Mouse (Mus musculus) adrenal gland, postnatal 4 days (tissue): ENCODE measurements at regions not wholly inside any gene's neighbourhood (a gene's known extent, or its start where the extent isn't known, plus 50 kb on each side); places are given as distances from the start of the nearest gene placed in this dataset.

ENCODE experiments used
- DNase-seq, 2 experiments: peaks; one replicate each; pipeline ENCODE4 v3.0.0; 2021 to 2022; ENCODE audit warnings: low spot score in 2 of 2, mixed read lengths in 2 of 2

DNA sequence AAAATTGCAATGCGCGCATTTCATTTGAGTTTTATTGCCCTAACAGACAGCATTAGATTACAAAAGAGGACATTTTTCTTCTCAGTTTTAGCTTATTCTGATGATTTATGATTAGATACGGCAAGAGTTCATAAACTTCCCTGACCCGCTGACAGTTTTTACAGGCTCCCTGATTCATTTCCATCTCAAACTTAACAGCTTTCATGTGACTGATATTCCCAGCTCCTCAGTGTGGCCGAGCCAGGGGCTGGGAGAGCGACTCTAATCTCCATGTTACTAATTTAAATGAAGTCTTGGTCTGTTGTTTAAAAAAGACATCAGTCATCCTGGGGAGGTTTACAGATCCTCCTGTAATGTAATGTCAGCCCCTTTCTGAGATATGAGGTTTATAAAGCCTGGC, 355.5 kb upstream of the Prox1 start:
- no peak for DNase-seq

DNA sequence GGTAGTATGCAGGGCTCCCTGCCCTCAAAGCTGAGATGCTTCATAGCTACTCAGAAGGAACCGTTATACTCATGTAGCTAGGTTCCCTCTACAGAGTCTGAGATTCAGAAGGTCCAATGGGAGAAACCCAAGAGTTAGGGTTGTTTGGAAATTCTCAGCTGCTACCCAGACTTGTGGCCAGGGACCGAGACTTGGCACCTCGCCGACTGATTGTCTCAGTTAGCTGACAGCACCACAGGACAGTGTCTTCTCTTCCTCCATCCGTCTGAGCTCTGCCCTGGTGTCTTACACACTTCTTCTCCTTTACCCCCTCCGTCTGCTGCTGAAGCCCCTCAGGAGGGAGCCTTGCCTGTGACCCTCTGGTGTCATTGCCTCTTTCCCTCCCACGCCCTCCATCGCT, 329.6 kb upstream of the Prox1 start:
- no peak for DNase-seq

DNA sequence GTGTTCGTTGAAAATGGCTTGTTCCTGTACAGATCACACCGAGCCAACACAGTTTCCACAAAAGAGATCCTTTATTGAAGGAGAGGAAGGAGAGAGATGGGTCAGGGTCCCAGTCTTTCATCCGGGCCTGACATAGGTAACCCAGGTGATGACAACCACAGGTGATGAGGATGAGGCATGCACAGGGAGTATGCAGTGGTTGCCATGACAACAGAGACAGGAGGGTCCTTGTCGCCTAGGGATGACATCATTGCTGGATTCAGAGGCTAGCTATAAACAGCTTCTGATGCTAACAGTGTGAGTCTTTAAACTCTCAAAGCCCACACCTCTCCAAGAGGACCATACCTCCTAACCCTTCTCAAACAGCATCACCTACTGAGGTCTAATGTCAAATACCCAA, 327.0 kb upstream of the Prox1 start:
- no peak for DNase-seq

GRCm38 (mm10) chr1:190495741-190496520, 325.4 kb upstream of the Prox1 start:
- no peak for DNase-seq

- DNase-seq: no peak
Measured at GRCm38 (mm10) chr1:190486551-190487104, 316.1 kb upstream of the Prox1 start.

DNA sequence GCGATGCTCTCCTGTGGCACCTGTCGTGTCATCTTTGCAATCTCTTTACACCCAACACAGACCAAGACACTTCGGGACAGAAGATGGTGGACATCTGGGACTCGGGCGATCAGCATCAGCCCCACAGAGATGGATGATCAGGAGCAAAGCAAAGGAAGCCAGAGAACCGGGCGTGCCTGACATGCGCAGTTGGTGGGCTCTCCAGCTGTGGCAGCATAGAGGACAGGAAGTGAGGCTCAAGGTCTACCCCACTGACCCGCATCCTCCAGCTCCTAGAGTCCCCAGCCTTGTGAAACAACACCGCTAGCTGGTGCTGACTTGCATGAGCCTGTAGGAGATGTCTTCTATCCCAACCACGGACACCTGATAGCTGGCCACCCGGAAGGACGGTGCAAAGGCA, 312.9 kb upstream of the Prox1 start:
- no peak for DNase-seq

- DNase-seq: no peak
Measured at GRCm38 (mm10) chr1:190481071-190481470, 310.6 kb upstream of the Prox1 start.

- no peak for DNase-seq
Measured at GRCm38 (mm10) chr1:190480601-190481000, 310.1 kb upstream of the Prox1 start.

DNA sequence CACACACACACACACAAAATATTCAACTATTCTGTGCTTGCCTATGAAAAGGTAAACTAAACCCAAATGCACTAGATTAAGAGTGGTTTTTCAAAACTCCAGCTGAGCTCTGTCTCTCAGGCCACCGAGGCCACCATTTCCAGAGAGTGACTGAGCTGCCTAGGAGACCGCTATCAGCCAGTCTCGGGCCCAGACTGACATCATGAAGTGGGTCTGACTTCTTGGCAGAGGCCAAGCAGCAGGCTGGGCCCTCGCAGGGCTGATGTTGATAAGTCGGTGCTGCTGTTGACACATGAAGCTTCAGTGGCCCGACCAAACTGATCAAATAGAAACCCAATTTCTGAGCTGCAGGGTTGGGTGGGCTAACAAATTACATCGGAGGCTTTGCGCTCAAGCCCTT, 302.2 kb upstream of the Prox1 start:
- no peak for DNase-seq

DNA sequence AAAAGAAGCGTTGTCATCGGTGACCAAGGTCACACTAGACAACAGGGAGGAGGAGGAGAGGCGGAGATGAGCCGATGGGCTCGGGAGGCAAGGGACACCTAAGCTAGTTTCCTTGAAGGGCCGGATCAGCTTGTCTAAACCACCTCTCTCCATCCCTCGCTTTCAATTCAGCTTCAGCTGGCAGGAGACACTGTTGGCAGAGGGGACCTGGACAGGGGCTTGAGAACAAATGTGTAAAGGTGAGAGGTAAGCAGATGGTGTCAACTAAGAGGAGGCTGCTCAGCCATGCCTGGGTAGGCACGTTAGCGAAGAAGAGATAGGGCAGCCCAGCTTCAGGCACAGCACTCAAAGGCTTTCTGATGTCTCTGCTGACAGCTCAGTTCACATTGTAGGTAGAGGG, 299.8 kb upstream of the Prox1 start:
- no peak for DNase-seq

DNA sequence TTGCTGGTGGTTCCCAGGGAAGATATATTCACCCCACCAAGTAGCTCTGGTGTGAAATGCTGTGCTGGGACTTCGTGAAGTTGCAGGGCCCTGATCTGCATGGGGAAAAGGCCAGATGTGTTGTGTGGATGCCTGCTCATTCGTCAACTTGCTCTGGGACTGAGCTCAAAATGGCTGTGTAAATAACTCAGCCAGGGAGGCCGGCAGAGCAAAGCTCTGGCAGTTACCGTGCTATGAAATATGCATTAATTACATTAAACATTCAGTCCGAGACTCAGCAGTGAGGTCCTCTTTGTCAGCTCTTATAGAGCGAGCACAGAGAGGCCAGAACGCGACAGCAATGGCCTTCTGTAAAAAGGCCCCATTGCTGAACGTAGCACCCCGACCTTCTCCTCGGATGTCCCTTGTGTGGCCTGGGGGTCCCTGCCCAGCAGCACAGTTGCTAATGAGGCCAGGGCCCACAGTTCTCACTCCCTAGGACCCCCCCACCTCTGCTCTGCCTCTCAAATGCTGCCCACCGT, 287.1 kb upstream of the Prox1 start:
- no peak for DNase-seq

- DNase-seq: no peak
Measured at GRCm38 (mm10) chr1:190453549-190453948, 283.0 kb upstream of the Prox1 start.

DNA sequence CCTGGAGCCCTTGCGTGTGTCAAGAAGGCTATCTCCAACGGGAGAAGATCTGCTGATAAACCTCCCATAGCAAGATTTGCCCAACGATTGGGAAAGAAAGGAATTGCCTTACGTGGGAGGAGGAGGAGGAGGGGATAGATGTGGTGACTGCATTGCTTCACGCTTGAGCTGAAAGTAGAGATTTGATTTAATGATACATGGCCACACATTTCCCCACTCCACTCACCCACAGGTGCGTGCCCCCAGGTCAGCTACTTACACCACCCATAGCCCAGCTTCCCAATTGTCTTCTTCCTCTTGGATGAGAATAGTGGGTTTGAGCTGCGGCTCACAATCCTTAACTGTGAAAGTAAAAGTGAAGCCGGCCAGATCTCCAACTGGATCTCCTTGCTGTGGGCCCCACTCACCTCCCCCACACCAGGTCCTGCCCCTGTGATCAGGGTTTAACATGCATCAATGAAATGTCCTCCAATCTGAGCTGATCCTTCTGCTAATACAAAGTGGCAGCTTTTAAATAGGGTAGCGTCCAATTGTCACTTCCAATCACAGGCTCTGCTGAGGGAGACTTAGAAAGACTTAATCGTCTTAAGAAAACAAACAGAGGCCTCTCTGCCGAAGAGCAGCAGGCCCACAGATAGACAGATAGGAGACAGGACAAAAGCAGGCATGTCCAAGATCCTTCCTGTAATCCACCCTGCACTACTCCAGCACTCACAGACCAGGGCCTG, 281.8 kb upstream of the Prox1 start:
- no peak for DNase-seq

DNA sequence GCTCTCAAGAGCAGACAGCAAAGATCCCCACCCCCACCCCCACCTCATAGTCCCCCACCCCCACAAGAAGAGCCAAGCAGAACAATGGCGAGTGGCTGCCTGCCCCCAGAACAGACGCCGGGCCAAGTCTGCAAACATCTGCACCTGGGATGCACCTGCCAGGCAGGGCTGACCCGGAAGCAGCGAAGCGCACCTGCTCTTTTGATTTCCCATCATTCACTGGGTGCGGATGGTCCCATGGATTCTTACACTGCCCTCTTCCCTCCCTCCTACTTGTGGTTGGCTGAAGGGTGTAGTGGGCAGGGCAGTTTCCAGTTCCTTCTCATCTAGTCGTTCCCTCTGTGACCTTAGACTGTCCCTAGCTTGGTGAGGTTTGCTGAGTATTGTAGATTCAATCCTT, 277.7 kb upstream of the Prox1 start:
- DNase-seq: no peak

DNA sequence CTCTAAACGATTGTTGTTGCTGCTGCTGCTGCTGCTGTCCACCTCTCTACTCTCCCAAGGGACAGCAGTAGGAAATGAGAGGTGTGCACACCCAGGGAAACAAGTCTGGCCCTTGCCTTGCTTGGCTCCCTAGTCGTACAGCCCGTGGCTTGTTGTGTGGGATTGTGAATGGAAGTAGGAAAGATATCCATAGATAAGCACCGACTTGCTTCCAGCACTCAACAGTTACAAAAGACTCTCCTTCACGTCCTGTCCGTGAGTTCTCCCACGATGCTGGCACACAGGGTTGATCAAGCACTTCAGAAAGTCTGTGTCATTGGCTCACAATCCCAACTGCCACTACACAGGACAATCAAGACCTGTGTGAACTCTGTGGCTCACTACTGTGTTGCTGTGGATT, 276.7 kb upstream of the Prox1 start:
- DNase-seq: no peak

DNA sequence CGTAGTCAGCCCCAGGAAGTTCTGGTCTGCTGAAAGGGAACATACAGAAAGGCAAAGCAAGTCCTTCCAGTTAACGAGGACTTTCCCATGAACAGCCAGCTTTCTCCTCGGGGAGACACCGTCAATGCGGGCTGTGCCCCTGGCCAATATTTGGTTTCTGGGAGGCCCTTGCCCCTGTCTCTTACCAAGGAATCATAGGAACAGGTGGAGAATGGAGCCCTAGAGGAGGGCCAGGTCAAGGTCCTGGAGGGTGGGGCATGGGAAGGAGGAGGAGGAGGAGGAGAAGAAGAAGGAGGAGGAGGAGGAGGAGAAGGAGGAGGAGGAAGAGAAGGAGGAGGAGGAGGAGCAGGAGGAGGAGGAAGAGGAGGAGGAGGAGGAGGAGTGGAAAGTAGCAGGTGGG, 276.2 kb upstream of the Prox1 start:
- no peak for DNase-seq

GRCm38 (mm10) chr1:190444366-190444765, 273.9 kb upstream of the Prox1 start:
- DNase-seq: no peak

GRCm38 (mm10) chr1:190443234-190443633, 272.7 kb upstream of the Prox1 start:
- no peak for DNase-seq

DNA sequence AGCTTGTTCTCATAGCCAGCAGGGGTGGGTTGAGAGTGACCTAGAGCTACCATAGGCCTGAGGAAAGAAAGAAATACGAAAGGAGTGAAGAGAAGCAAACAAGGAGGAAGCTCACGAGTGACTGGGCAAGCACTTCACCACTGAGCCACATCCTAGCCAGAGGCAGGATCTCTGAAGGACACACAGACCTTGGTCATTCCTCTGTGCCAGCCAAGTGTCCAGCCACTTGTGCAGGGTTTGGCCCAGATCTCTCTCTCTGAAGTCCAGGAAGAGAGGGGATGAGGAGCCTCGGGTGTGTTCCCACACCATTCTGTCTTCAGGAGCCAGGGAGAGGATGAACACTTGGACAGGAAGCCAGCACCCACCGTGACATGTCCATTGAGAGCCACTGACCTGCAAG, 271.7 kb upstream of the Prox1 start:
- DNase-seq: no peak

- peak in 1 of 2 experiments; percentile 21 for DNase-seq
Measured at GRCm38 (mm10) chr1:190438789-190439188, 268.3 kb upstream of the Prox1 start.

DNA sequence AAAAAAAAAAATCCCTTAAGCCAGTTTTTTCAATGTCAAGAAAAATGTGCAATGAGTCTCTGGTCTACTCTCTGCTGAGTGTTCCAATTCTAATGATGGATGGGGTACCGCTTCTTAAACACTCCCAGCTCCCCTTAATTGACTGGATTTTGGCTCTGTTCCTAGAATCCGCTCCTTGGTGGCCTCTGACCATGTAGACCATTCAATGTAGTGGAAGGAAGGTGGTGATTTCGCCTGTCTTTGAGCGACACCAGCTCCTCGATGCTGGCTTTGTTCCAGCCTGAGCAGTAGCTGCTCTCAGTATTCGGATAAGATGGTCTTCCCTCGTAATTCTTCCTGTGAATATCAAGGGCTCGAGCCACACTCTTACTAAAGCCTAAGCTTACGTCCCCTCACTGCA, 252.4 kb upstream of the Prox1 start:
- DNase-seq: no peak

DNA sequence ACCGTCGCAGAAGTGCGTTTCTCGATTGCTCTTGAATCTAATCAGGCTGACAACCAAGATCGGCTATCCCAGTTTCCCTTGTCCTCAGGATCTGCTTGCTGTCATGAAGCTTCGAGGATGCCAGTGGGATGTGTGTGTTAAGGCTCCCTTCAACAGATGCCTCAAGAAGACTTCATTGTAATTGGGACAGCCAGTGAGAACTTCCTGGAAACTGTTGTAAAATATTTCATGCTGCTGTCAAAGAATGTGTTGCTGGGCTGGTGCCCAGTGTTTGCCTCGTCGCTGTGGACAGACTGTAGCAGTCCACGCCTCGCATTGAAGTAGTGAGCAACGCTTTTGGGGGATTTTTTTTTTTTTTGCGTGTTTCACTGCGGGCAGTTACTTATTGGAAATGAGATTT, 249.2 kb upstream of the Prox1 start:
- no peak for DNase-seq
